Mouse (Mus musculus) liver, adult 2 months (tissue): ENCODE results near the gene Adamts14.

Experiments
- CTCF ChIP-seq: fragments of 200-500 bp; IDR thresholded peaks from 2 replicates; pipeline ENCODE4 v1.5.1; 2011; ENCODE audit warnings: low read depth, low read length, control low read depth
- POLR2A ChIP-seq: fragments of 200-500 bp; IDR thresholded peaks from 2 replicates; pipeline ENCODE4 v1.6.1; 2011; ENCODE audit warnings: low read length, control low read depth; ENCODE audit not compliant: insufficient read depth; ENCODE audit errors: extremely low read depth

- TF ChIP-seq CTCF (no peak), POLR2A (no peak)
These were observed 40.2 kb downstream of the Adamts14 start for GRCm38 (mm10) chr10:61232858-61233567.
